Mouse (Mus musculus) bone marrow macrophage, adult 2 months (primary cell): ENCODE results near the gene Fgd3.

Source experiments
- CTCF ChIP-seq: IDR thresholded peaks from 2 replicates; pipeline ENCODE4 v1.5.1; 2012; ENCODE audit warnings: low read depth, mild to moderate bottlenecking, low read length, moderate library complexity
- POLR2A ChIP-seq: IDR thresholded peaks from 2 replicates; pipeline ENCODE4 v1.6.1; 2012; ENCODE audit warnings: mild to moderate bottlenecking, low read depth, low read length, borderline replicate concordance

DNA sequence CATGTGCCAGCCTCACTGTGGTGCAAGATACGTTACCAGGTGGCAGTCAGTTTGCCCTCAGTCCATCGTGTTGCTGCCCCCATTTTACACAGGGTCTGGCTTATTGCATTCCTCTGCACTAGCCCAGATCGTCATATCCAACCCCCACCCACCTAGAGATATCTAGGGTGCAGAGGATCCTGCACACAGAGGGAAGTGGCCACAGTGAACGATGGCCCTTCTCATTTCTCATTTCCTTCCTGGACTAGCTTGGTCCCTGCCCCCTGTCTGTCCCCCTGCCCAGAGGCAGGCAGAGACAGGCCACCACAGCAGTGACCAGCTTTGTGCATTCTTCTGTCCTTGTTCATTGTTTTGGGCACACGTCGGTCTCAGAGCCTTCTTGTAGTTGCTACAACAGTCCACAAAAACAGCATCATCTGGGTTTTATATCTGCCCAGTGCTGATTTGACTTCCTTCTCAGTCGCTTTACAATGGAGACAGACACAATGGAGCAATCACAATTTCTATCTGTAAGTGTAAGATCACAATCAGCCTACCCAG is 13.3 kb downstream of the Fgd3 start:
- no peak for TF ChIP-seq CTCF
- TF ChIP-seq POLR2A = no peak
